Mouse (Mus musculus): Measurements from ENCODE around the gene Fcna. TPM values are rescaled to one million over a fixed set of nuclear protein-coding genes. Genes with fewer than 3 reads are reported as not detected.

The Fcna gene
- polyA plus RNA-seq, 1 experiment from 2014 or later = 1.8 TPM

GRCm38 (mm10) chr2:25588227-25588907 lies 39.5 kb downstream of the Fcna start:
- Histone ChIP-seq H3K27me3 (ENCODE audit: insufficient read depth, low read length) (no peaks in the 10 kb centered on the region), H3K27ac (ENCODE audit: low read depth) (no peak overlapping the region), H3K36me3 (ENCODE audit: insufficient read depth) (peaks cover 93% of the 10 kb centered on the region), H3K4me2 (no peak overlapping the region), H3K4me3 (ENCODE audit: low read depth, low read length) (no peak overlapping the region), H3K4me1 (ENCODE audit: insufficient read depth) (no peaks in the 10 kb centered on the region), H3K9ac (no peak overlapping the region), H3K9me3 (ENCODE audit: low read depth, low read length) (no peaks in the 10 kb centered on the region)
- TF ChIP-seq CTCF (IDR thresholded peaks at IDR 0.05; ENCODE audit: low read depth) = no peak
- no peak for DNase-seq
- no peak for ATAC-seq (ENCODE audit: insufficient read depth)
- 92% methylated on average over 8 of the region's 8 CpGs for WGBS

GRCm38 (mm10) chr2:25587290-25587689 lies 40.5 kb downstream of the Fcna start:
- Histone ChIP-seq H3K4me2 (no peak overlapping the region), H3K4me1 (ENCODE audit: insufficient read depth) (no peaks in the 10 kb centered on the region), H3K27ac (ENCODE audit: low read depth) (no peak overlapping the region), H3K36me3 (ENCODE audit: insufficient read depth) (peaks cover 90% of the 10 kb centered on the region), H3K27me3 (ENCODE audit: insufficient read depth, low read length) (no peaks in the 10 kb centered on the region), H3K9ac (no peak overlapping the region), H3K4me3 (ENCODE audit: low read depth, low read length) (no peak overlapping the region), H3K9me3 (ENCODE audit: low read depth, low read length) (no peaks in the 10 kb centered on the region)
- ATAC-seq (ENCODE audit: insufficient read depth) (no peak), DNase-seq (no peak)
- 88% methylated on average over 8 of the region's 8 CpGs for WGBS
- no peak for TF ChIP-seq CTCF (IDR thresholded peaks at IDR 0.05; ENCODE audit: low read depth)

DNA sequence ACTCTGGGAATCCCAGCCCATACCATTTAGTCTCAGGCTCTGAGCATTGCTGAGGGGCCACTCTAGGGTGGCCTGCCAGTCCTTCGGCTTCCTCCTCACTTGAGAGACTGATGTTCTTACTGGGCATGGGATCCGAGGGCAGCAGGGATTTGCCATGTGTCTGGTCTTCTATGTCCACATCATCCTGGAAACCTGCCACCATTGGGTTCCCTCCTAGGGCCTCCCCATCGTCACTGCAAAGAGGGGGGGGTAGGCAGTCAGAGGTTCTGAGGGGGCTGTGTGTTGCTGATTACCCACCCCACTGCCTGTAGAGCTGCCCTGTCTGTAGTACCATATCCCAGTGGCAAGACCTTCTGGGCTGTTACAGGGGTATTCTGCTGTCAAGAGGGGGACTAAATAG lies 42.2 kb downstream of the Fcna start:
- no peak overlapping the region for H3K4me2 ChIP-seq
- H3K36me3 ChIP-seq (ENCODE audit: insufficient read depth) = peaks cover 73% of the 10 kb centered on the region
- ATAC-seq (ENCODE audit: insufficient read depth) = no peak
- no peak for TF ChIP-seq CTCF (IDR thresholded peaks at IDR 0.05; ENCODE audit: low read depth)
- H3K4me1 ChIP-seq (ENCODE audit: insufficient read depth) = 0 out of 2 replicates have a peak, but pooled peaks cover 3% of the 10 kb centered on the region
- H3K27me3 ChIP-seq (ENCODE audit: insufficient read depth, low read length) = peaks cover 8% of the 10 kb centered on the region
- no peak overlapping the region for H3K27ac ChIP-seq (ENCODE audit: low read depth)
- H3K9ac ChIP-seq = no peak overlapping the region
- WGBS = 76% methylated on average over 3 of the region's 3 CpGs
- H3K4me3 ChIP-seq (ENCODE audit: low read depth, low read length) = no peak overlapping the region
- no peak for DNase-seq
- H3K9me3 ChIP-seq (ENCODE audit: low read depth, low read length) = no peaks in the 10 kb centered on the region

DNA sequence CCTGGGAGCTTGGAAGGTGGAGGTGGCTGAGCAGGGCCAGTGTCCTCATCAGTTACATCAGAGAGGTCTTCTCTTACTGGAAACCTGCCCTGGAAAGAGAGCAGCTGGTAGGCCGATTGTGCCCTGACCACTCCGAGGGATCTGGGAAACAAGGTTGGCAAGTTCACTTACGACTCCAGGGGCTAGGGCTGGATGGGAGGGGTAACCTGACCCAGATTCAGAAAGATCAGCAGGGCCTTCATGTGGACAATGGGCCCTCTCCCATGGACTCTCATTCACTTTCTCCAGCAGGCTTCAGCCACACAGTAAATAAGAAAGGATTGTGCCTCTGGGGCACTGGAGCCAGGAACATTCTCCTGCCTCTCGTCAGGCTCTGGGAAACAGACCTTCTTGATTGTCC lies 43.0 kb downstream of the Fcna start:
- peaks cover 65% of the 10 kb centered on the region for H3K36me3 ChIP-seq (ENCODE audit: insufficient read depth)
- no peak for DNase-seq
- no peak for ATAC-seq (ENCODE audit: insufficient read depth)

DNA sequence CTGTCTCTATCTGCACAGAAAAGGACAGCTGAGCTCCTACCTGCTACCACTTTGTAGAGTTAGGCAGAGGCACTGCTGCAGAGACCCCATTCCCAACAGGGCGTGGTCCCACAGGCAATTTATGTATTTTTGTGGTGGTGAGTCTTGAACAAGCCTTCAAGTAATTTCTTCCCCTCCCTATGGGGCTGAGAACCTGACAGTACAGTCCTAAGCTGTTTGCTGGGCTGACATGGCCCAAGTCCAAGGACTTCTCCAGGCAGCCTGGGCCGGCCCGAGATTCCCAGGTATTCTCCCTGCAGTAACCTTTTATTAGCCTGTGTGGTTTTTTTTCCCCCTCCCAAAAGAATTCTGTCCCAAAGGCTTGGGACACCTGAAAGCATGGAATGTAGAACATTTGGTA lies 43.7 kb downstream of the Fcna start:
- Histone ChIP-seq H3K9ac (no peak overlapping the region), H3K4me3 (ENCODE audit: low read depth, low read length) (no peak overlapping the region), H3K36me3 (ENCODE audit: insufficient read depth) (peaks cover 58% of the 10 kb centered on the region), H3K27me3 (ENCODE audit: insufficient read depth, low read length) (peaks cover 23% of the 10 kb centered on the region), H3K9me3 (ENCODE audit: low read depth, low read length) (no peaks in the 10 kb centered on the region), H3K4me2 (no peak overlapping the region), H3K27ac (ENCODE audit: low read depth) (no peak overlapping the region), H3K4me1 (ENCODE audit: insufficient read depth) (0 out of 2 replicates have a peak, but pooled peaks cover 3% of the 10 kb centered on the region)
- WGBS = 84% methylated on average over 3 of the region's 3 CpGs
- ATAC-seq (ENCODE audit: insufficient read depth) = no peak
- TF ChIP-seq CTCF (IDR thresholded peaks at IDR 0.05; ENCODE audit: low read depth) = no peak
- no peak for DNase-seq

More for the DNA sequence above, 43.0 kb downstream of the Fcna start:
- H3K4me2 ChIP-seq = no peak overlapping the region
- H3K4me3 ChIP-seq (ENCODE audit: low read depth, low read length) = no peak overlapping the region
- H3K9me3 ChIP-seq (ENCODE audit: low read depth, low read length) = no peaks in the 10 kb centered on the region
- 0 out of 2 replicates have a peak, but pooled peaks cover 3% of the 10 kb centered on the region for H3K4me1 ChIP-seq (ENCODE audit: insufficient read depth)
- H3K27ac ChIP-seq (ENCODE audit: low read depth) = no peak overlapping the region
- H3K9ac ChIP-seq = no peak overlapping the region
- WGBS = 72% methylated on average over 4 of the region's 4 CpGs
- no peak for TF ChIP-seq CTCF (IDR thresholded peaks at IDR 0.05; ENCODE audit: low read depth)
- peaks cover 16% of the 10 kb centered on the region for H3K27me3 ChIP-seq (ENCODE audit: insufficient read depth, low read length)

DNA sequence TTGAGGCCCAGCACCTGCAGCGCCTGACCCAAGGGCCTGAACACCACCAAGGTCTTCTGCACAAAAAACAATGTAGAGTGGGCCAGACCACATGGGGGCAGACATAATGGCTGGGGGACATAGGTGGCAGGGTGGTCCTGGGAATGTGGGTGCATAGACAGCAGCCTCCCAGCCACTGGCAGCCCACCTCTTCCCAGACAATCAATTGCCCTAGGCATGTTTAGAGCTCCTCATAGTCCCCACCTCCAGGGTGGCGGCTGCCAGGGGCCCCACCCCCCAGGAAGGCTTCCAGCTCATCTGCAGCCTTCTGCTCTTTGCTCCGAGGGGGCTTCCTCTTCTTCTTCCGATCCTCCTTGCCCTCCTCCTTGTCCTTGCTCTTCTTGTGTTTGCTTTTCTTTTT lies 44.3 kb downstream of the Fcna start:
- Histone ChIP-seq H3K36me3 (ENCODE audit: insufficient read depth) (peaks cover 56% of the 10 kb centered on the region), H3K27me3 (ENCODE audit: insufficient read depth, low read length) (peaks cover 29% of the 10 kb centered on the region), H3K4me1 (ENCODE audit: insufficient read depth) (0 out of 2 replicates have a peak, but pooled peaks cover 3% of the 10 kb centered on the region), H3K27ac (ENCODE audit: low read depth) (no peak overlapping the region), H3K9me3 (ENCODE audit: low read depth, low read length) (no peaks in the 10 kb centered on the region), H3K4me3 (ENCODE audit: low read depth, low read length) (no peak overlapping the region), H3K4me2 (no peak overlapping the region), H3K9ac (no peak overlapping the region)
- 62% methylated on average over 4 of the region's 4 CpGs for WGBS
- ATAC-seq (ENCODE audit: insufficient read depth) = no peak
- DNase-seq = no peak
- no peak for TF ChIP-seq CTCF (IDR thresholded peaks at IDR 0.05; ENCODE audit: low read depth)

GRCm38 (mm10) chr2:25583120-25583481 lies 44.7 kb downstream of the Fcna start:
- H3K27me3 ChIP-seq (ENCODE audit: insufficient read depth, low read length) = peaks cover 33% of the 10 kb centered on the region
- H3K4me3 ChIP-seq (ENCODE audit: low read depth, low read length) = no peak overlapping the region
- H3K4me1 ChIP-seq (ENCODE audit: insufficient read depth) = 0 out of 2 replicates have a peak, but pooled peaks cover 3% of the 10 kb centered on the region
- 71% methylated on average over 6 of the region's 6 CpGs for WGBS
- no peaks in the 10 kb centered on the region for H3K9me3 ChIP-seq (ENCODE audit: low read depth, low read length)
- no peak overlapping the region for H3K27ac ChIP-seq (ENCODE audit: low read depth)
- no peak for DNase-seq
- no peak overlapping the region for H3K9ac ChIP-seq
- H3K4me2 ChIP-seq = no peak overlapping the region
- no peak for TF ChIP-seq CTCF (IDR thresholded peaks at IDR 0.05; ENCODE audit: low read depth)
- H3K36me3 ChIP-seq (ENCODE audit: insufficient read depth) = peaks cover 51% of the 10 kb centered on the region
- no peak for ATAC-seq (ENCODE audit: insufficient read depth)

Measured in lung, embryonic 14.5 days (tissue).